Mouse (Mus musculus) brain, adult 2 months (tissue): Measurements from ENCODE around the gene Pde1c.

Source experiments
- DNase-seq: peaks from one replicate; pipeline ENCODE4 v3.0.0; 2011; ENCODE audit warnings: low read depth, low spot score

The Pde1c gene

DNA sequence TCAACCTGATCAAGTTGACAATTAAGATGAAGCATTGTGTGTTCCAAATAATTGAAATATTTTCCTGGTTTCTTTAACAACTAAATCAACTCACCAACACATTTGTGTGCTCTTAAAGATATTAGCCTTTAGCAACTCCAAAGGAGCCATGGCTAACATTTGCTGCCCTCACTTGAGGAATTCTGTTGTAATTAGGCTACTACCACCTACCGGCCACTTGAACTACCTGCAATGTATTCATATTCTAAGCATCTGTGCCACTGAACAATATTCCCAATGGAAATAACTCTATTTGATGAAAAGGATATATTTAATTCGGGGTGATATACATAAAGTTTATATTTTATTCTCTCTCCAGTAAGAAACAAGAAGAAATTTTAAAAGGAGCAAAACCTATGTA lies 121.0 kb downstream of the Pde1c start:
- peak; percentile 62 for DNase-seq

DNA sequence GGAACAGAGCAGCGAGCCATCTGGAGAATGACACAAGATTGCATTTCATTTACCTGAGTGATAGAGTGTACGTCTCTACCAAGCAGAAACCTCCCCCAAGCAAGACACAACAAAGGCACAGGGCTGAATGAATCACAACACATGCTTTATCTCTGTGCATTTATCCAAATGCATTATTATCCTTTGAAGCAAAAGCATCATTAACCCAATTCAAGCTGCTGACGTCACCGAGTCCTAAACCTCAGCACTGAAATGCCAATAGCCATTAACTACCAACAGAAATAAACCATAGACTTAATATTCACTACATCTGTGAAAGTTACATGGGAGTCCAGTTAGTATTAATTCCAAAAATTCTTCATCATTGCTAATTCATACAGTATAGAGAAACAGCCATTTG lies 127.4 kb downstream of the Pde1c start:
- DNase-seq = no peak

DNA sequence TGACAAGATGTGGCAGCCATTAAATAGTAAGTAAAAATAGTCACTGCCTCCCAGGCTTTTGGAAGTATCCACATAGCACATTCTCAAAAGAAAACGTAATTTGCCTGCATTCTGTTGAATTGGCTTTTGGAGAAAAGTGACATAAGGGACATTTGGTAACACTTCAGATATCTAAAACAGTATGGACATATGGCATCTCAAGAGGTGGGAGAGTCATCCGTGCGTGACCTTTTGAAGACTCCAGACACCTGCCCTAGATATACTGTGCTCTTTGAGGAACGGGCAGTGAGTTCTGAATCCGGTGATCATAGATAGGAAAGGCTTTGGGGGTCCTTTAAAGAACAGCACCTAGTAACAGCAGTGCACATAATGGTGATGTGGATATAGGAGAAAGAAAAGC lies 143.1 kb downstream of the Pde1c start:
- peak; percentile 94 for DNase-seq

DNA sequence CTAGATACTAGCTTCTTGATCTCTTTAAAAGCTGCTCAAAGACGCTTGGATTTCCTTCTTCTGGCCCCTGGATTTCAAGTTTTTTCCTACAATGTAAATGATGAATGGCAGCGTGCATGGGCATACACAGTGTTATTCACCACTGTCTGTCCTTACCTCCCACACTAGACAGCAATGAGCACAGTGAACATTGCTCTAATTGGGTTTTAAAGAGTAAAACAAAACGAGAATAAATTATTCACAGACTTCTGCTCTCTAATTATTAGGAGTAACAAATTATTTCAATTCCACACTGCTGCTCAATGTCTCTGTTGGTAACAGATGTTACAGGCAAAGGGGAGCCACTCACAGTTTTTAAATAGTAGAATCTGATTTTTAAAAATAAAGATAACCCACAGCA lies 146.0 kb downstream of the Pde1c start:
- DNase-seq = peak; percentile 11

DNA sequence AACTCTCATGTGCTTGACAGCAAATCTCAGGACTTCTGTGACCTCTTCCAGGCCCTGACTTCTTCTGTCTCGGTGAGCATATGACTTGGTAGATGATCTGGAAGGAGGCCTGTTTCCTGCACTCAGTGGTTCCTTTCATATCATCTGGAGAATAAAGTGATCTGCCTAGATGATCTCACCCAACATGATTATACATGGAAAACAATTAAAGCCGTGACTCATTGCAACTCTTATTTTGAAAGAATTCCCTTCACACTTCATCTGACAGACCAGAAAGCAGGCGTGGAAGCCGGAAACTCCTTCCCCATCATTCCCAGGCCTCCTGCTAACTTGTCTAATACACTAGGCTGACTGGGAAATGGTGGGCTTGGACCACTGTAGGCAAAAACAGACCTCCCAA lies 152.7 kb downstream of the Pde1c start:
- peak; percentile 25 for DNase-seq

DNA sequence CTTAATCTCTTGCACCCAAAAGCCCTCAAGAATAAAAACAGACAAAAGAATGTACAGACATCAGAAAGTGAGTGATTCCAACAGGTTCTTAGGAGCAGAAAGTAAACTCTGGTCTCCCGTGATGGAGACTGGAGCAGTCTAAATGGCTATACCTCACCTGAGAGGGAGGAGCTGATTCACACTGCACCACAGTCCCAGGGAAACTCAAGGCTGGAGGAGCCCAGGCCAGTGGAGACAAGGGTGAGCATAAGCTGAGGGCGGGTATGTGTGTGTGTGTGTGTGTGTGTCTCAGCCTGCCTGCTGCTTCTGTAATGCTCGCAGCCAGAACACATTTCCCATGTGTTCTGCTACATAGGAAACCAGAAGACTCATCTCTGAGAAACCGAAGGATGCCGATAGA lies 179.7 kb downstream of the Pde1c start:
- no peak for DNase-seq

DNA sequence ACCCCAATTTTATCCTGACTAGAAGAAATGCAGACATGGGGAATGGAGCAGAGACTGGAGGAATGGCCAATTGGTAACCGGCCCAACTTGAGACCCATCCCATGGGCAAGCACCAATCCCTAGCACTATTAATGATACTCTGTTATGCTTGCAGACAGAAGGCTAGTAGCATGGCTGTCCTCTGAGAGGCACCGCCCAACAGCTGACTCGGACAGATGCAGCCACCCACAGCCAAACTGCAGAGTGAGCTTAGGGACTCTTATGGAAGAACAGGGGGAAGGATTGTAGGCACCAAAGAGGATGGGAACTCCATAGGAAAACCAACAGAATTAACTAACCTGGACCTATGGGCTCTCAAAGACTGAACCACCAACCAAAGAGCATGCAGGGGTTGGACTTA lies 192.5 kb downstream of the Pde1c start:
- DNase-seq = no peak

DNA sequence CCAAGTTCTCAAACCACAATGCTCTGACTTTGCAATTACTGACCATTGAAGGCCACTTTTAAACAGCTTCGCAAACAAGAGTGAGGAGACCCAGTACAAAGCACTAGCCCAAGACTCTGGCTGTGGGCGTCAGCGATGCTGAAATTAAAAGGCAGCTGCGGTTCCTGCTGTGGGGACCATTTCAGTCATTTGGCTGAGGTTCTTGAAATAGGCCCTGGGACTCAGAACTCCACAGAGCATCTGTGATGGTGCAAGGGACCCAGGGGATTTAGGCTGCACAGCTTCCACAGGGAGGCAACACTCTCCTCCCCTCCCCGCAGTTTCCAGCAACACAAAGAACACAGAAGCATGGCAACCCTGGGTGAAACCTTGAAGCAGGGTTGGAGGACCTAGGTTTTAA lies 194.7 kb downstream of the Pde1c start:
- DNase-seq = no peak

DNA sequence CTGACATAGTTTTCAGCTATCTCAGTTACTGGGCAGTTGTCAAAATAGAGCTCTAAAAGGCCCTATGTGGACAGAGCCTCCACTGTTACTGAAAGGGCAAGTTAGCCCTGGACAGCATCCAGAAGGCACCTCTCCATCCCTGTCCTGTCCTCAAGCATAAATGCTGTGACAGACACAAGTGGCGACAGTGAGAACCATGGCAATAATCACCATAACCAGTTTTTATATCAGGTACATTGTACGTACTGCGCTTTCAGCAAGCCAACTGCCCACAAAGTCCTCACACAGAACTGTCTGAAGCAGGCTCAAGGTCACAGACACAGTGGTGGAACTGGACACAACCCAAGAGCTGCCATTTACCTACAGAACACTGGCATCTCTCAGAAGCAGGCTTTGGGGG lies 195.2 kb downstream of the Pde1c start:
- DNase-seq = peak; percentile 70

DNA sequence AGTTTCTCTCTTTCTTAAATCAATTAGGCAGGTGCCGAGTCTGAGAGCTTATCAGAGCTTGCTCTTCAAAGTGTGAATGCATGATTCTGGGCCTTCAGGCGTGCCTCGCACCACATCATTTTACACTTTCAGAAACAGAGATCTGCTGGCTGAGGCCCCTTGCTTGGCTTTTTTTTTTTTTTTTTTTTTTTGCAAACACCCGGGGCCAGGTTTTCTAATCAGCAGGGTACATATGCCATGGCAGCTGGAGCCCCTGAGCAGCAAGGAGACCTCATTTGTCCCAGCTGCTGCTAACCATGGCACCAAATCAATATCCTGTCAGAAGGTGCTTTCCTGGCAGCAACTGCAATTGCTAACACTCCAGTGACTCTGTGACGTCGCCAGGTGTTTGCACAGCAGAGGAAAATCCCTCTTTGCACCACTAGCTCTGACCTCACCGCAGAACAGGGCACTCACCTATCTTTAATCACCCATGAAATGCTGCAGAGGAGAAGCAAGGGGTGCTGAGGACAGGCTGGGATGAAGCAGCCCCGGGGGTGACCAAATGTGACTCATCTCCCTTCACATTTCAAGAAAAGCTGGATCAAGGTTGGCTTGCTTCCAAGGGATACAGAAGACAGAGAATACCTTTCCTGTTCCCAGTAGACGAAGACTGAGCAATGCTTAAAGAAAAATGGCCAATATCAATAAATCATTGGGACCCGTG lies 195.7 kb downstream of the Pde1c start:
- DNase-seq = peak; percentile 74

DNA sequence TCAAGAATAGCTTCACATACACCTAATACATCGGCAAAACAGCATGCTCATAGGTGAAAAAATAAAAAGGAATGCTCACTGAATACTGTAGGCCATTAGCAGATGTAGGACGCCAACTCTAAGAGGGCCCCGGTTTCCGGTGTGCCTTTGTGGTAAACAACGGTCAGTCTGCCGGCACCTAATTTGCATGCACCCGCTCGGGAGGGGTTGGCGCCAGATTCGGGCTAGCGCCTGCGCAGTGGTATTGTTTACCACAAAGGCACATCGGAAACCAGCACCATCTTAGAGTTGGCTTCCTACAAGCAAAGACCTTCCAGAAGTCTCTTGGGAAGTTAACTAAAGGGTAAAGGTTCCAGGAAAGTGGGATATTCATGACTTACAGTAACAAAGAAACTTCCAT lies 199.4 kb downstream of the Pde1c start:
- no peak for DNase-seq

DNA sequence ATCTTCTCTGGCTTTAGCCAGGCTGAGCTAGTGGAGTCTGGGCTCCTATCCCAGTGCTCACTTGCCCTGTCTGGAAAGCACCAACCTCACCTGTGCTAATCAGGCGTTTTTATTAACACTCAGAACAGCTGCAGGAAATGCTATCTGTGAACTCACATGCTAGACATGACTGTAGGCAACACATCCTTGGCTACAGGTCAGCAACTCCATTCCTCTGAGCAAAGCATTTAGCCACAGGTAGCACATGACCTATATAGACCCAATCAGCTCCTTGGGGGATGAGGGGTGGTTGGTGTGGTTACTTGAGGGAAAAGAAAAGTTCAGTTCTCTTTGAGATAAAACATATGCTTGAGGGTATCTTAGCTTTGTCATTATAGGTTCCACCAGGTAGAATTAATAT lies 200.8 kb downstream of the Pde1c start:
- DNase-seq = no peak

DNA sequence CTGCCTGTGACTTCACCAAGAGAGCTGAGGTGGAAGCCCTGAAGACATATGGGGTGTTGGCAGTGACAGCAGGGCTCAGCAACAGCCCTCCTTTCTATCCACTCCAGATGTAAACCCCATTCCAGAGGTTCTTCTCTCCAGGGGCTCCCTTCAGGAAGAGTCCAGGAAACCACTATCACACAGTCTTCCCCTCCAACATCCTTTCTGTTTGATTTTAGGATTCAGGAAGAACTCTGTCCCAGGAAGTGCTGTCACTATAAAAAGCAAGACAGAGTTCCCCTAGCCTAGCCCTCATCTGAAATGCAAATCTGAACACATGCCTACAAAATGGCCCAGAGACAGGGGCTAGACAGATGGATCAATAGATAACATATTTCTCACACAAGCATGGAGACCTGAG lies 201.6 kb downstream of the Pde1c start:
- DNase-seq = no peak

DNA sequence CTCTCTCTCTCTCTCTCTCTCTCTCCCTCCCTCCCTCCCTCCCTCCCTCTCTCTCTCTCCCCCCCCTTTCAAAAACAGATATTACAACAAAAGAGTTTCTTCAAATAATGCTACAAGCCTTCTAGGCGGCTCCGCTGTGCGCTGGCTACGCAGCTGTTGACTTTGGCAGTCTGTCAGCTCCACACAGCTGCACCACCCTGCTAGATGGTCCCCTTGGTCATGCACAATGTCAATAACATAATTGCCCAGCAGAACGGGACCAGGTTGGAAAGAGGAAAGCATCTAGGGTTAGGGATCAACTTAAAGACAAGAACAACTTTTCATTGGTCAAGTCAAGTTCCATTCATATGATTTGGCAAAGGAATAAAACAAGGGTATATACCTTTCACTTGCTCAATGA lies 206.3 kb downstream of the Pde1c start:
- DNase-seq = peak; percentile 60

DNA sequence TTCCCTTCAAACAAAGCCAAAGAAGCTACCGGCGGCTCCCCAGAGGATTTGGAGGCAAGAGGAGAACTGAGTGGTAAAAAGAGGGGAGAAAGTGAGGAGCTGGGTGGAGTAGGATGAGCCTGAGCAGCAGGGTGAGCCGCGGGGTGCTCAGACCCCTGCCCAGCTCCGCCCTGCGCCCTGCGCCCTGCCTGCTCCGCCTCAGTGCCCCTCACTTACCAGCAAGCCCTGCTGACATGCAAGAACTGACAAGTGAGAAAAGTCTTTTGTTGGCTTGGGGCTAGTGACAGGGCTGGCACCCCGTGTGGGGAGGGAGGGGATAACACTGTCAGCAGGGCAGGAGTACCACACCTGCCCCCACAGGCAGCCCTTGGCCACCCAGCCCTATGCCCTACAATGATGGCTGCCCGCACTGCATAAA lies 206.8 kb downstream of the Pde1c start:
- peak; percentile 80 for DNase-seq

DNA sequence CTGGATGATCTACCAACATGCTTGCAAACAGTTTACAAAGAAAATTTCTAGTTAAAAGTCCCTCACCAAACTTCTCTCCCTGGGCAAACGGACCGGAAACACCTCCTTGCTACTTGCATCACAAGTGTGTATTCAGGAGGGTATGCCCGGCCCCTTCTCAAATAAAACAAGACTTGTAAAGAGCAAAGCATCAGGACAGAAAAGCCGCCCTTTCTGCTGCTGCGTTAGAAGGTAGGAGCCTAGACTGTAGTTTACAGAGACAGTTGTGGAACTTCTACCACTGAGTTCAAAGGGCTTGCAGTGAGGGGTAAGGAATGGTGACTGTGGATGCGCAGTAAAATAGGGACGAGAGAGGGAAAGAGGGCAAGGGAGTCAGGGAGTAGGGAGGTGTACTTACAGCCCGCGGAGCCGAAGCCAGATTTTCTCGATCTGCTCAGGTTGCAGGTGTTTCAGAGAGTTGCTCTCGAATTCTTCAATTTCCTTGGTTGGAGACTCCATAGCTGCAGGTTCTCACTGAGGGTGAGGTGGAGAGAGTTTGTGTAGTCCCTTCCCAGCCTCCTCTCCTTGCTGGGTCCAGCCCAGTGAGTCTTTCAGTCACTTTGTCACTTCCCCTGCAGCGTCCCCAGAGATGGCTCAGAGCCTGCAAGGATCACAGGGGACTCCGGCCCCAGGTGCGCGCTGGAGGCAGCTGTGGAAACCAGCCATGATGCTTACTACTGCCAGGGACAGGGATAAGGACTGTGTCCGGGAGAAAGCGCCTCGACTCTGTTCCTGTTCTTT lies 207.4 kb downstream of the Pde1c start:
- DNase-seq = peak; percentile 43

DNA sequence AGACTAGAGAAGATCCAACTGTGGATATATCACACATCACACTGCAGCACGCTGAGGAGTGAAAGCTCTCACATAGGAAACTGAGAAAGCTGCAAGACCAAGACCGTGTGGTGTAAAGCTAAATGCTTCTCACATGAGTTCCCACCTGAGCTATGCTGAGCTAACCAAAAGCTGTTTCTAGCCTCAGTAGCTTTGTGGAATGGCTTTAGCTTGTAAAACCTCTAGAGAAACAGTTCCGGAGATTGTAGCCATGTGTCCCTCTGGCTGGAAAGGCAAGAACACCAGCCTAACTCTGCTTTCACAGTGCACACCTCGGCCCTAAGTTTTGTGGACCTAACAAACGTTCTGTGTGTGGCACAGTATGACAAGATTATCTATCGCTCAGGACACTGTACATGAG lies 208.8 kb downstream of the Pde1c start:
- peak; percentile 56 for DNase-seq

DNA sequence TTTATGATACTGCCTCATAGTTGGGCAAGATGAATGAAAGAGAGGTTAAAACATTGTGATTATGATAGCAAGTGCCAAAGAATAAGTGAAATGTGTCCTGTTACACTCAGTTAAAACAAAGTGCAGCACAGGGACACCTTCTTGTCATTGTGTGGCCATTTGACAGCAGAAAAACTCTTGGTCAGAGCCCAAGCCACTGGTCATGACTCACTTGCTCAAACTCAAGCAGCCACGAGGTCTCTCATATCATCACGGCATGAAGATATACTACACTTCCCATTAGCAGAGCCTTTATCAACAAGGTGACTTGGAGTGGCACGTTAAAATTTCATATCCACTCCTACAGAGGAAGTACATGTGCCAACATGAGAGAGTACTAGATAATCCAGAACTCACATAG lies 209.8 kb downstream of the Pde1c start:
- DNase-seq = peak; percentile 50

DNA sequence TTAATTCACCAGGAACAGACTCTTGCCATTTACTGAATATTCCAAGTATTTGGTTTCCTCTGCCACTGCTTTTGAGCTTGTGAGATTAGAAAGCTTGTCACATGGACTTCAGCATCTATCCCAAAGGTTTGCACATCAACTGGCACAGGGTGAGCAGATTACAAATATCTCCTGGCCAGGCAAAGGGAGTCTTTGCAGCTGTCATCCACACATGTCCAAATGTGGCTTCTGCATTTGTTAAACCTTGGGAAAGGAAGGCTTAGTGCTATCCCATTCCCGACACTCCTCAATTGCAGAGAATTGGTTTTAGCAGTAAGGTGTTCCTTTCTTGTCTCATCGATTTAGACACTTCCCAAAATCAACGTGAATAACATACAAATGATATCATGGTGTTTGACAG lies 221.7 kb downstream of the Pde1c start:
- DNase-seq = no peak

DNA sequence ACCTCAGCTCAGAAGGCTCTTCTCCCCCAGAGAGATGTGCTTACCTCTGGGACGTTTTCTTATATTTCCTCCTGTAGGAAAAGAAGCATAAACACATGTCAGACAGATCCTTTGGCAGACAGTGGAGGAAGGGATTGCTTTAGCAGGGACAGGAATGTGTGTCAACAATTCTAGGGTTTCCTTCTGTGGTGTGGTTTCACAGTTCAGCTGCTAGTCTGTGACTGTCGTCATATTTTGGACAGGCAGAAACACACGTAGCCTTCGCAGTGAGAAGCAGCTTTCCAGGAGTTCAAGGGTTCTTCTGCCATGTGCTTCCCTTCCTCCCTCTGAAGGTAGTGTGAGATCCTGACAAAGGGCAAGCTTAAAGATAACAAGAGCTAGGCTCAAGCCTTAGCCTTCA lies 223.8 kb downstream of the Pde1c start:
- no peak for DNase-seq

DNA sequence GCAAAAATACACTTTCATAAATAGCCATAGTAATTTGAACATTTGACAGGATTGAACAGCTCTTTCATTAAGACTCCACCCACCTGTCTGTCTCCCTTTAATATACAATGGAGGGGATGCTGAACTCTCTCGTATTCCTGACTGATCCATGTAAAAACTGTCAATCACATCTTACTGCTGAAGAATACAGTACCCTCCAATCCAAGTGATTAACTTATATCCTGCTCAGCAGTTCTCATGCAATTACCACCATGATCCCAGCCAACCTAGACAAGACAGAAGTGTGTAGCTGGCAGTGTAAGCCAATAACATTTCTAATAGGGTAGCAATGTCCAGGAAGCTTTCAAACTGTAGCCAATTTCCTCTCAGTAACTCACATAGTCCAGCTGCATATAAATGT lies 226.9 kb downstream of the Pde1c start:
- DNase-seq = no peak

DNA sequence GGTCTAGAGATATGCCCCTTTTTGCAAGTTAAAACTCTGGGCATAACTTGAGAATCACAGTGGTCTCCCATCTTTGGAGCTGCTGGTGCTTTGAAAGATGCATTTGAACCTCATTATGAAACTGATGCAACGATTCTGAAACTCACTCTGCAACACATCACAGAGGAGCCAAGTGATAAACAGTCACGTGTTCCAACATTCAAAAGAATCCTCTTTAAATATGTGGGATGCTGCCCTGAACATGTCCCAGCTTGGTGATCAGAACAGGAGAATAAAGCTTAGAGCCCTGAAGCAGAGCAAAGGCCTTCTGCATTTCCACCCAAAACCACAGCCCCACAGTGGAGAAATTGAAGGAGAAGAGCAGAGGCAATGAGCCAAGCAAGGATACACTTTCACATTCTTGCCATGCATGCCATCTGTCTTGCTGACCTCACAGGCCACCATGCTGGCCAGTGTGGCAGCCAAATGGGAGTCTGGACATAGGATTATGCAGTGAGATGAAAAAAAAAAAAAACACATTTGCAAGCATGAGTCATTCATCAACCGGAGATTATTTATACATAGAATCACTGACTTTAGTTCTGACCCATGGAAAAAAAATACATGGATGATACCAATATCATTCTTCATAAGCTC lies 233.0 kb downstream of the Pde1c start:
- DNase-seq = peak; percentile 97

DNA sequence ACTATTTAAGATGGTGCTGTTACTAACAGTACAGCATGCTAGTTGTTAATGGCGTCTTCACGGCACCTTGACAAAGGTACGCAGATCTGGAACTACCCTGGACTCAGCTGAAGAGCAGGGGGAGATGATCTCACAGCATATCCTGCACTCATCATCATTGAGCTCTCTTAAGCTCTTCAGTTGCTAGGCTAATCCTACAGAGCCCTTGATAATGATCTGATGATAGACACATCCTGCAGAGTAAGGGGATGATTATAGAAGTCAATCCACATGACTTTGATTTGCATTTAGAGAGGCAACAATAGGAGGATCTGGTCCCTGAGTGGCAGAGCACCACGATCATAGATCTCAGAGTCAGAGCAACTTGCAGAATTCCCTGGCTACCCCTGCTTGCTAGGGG lies 236.8 kb downstream of the Pde1c start:
- DNase-seq = no peak
